Comparison of ENCODE assay signal across 9 mouse cellular contexts in the genomic region with DNA sequence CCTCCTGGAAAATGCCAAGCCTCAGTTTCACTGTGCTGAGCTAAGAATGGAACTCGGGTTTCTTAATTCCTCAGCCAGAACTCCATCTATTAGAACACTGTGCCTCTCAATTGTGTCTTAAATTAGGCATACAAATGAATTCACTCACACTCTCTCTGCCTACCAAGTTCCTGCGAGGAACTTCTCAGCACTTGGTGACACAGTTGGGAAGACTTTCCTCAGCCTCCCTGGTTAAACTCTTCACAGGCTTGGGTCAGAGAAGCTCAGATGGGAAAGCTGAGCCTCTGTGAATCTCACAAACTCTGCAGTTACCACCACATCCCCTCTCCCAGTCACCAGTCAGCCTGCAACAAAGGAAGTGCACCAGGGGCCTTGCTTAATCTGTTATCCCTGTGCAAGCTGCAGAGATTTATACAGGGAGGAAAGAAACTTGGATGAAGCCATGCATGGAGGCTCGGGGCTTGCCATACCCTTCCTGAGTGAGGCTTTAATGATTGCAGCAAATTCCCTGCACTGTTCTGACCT.
DNase-seq lines count a peak whose midpoint lies in the region; ATAC-seq and TF ChIP-seq lines count a peak whose summit lies in the region.
"Had no signal": no experiment of that assay in that cellular context is flagged by ENCODE, and none has a peak within 500 bp of the region (broad histone marks: within the 10 kb centered on the region; RNA-seq: fewer than 3 reads in every experiment).

No protein-coding gene starts in this region.

- TF ChIP-seq CTCF in lung, embryonic 14.5 days (IDR thresholded peaks at IDR 0.05; ENCODE audit: low read depth) = no peak

- H3K9me3 ChIP-seq in lung, embryonic 14.5 days (ENCODE audit: low read depth, low read length) = no peaks in the 10 kb centered on the region
- no peaks in the 10 kb centered on the region for H3K9me3 ChIP-seq in limb, embryonic 10.5 days (replicated peaks)
- H3K9me3 ChIP-seq in intestine, embryonic 16.5 days (ENCODE audit: control insufficient read depth, low read length) = no peaks in the 10 kb centered on the region

- H3K36me3 ChIP-seq in lung, embryonic 14.5 days (ENCODE audit: insufficient read depth) = no peaks in the 10 kb centered on the region
- no peaks in the 10 kb centered on the region for H3K36me3 ChIP-seq in limb, embryonic 10.5 days
- H3K36me3 ChIP-seq in intestine, embryonic 16.5 days (ENCODE audit: control insufficient read depth, insufficient read depth, low read length) = no peaks in the 10 kb centered on the region

- H3K4me2 ChIP-seq in lung, embryonic 14.5 days = no peak overlapping the region
- H3K4me2 ChIP-seq in intestine, embryonic 16.5 days (ENCODE audit: low read depth, low read length) = no peak overlapping the region

- H3K9ac ChIP-seq in lung, embryonic 14.5 days = no peak overlapping the region
- no peak overlapping the region for H3K9ac ChIP-seq in intestine, embryonic 16.5 days (ENCODE audit: low read depth, low read length)

- H3K4me1 ChIP-seq in lung, embryonic 14.5 days (ENCODE audit: insufficient read depth) = no peaks in the 10 kb centered on the region
- H3K4me1 ChIP-seq in limb, embryonic 10.5 days = peaks cover 21% of the 10 kb centered on the region
- no peaks in the 10 kb centered on the region for H3K4me1 ChIP-seq in intestine, embryonic 16.5 days (ENCODE audit: control insufficient read depth, insufficient read depth, low read length)

- no peak for DNase-seq in frontal cortex, postnatal 10 days (ENCODE audit: low spot score in 2 of 2)
- DNase-seq in lung, embryonic 14.5 days = peak; percentile 35
- no peak for DNase-seq in lung, adult 18-20 months
- peak; percentile 21 to 40 for DNase-seq in cerebellum, postnatal 36 days
- DNase-seq in limb, embryonic 10.5 days (ENCODE audit: low spot score) = no peak
- no peak for DNase-seq in gastrocnemius, postnatal 36 days

- intact Hi-C loops in gastrocnemius, postnatal 36 days (cut with DNase I) = no loop called here

- ATAC-seq in frontal cortex, adult (ENCODE audit: low TSS enrichment) = peak; percentile 82
- ATAC-seq in lung, embryonic 14.5 days (ENCODE audit: insufficient read depth) = peak; percentile 19; the same call in 1 of the 2 replicates
- no peak for ATAC-seq in intestine, embryonic 16.5 days

- WGBS in lung, embryonic 14.5 days = 43% methylated on average over 3 of the region's 3 CpGs
- 62% methylated on average over 3 of the region's 3 CpGs for WGBS in limb, embryonic 10.5 days
- WGBS in intestine, embryonic 16.5 days = 54% methylated on average over 3 of the region's 3 CpGs

- H3K27me3 ChIP-seq in lung, embryonic 14.5 days (ENCODE audit: insufficient read depth, low read length) = no peaks in the 10 kb centered on the region
- H3K27me3 ChIP-seq in limb, embryonic 10.5 days (ENCODE audit: low read depth, poor library complexity, severe bottlenecking) = no peaks in the 10 kb centered on the region
- H3K27me3 ChIP-seq in intestine, embryonic 16.5 days (replicated peaks; ENCODE audit: control insufficient read depth, insufficient read depth, low read length) = no peaks in the 10 kb centered on the region

- no peak overlapping the region for H3K4me3 ChIP-seq in lung, embryonic 14.5 days (ENCODE audit: low read depth, low read length)
- H3K4me3 ChIP-seq in limb, embryonic 10.5 days = no peak overlapping the region
- no peak overlapping the region for H3K4me3 ChIP-seq in intestine, embryonic 16.5 days (ENCODE audit: low read length)

- 0 out of 2 replicates have a peak overlapping the region, but pooled peaks have one; percentile 56 for H3K27ac ChIP-seq in lung, embryonic 14.5 days (ENCODE audit: low read depth)
- H3K27ac ChIP-seq in limb, embryonic 10.5 days = peak overlapping the region; percentile 32; the same call in 1 of the 2 replicates
- H3K27ac ChIP-seq in intestine, embryonic 16.5 days (ENCODE audit: low read length) = no peak overlapping the region
- H3K27ac ChIP-seq: macrophage had no signal

Comparison
In these comparisons a context has a peak if more than half of its experiments do, and no peak if none do; other contexts are left out.
1. DNase-seq: peak in lung, embryonic 14.5 days (single experiment) and cerebellum, postnatal 36 days (2 of 2); none in frontal cortex, postnatal 10 days (0 of 2), lung, adult 18-20 months (0 of 2), limb, embryonic 10.5 days (single experiment) and gastrocnemius, postnatal 36 days (0 of 2).